Mouse (Mus musculus) forebrain, postnatal 0 days (tissue): ENCODE measurements around the gene Ptpn18. TPM values are rescaled to one million over a fixed set of nuclear protein-coding genes. Genes with fewer than 3 reads are reported as not detected.

Experiments used
- ATAC-seq: fragments of 200-750 bp; cut with Nextera tagmentation; 2 replicates; pipeline ENCODE4 v1.8.0; 2017; ENCODE audit warnings: mild to moderate bottlenecking, moderate library complexity
- DNase-seq: peaks from one replicate; pipeline ENCODE4 v3.0.0-alpha.2; 2015
- H3K27ac ChIP-seq: fragments of 300-500 bp; sonication (generic); 2 replicates; pipeline ENCODE4 v1.5.1; 2014; ENCODE audit warnings: low read depth, mild to moderate bottlenecking, antibody characterized with exemption, low read length, moderate library complexity, mixed read lengths
- H3K27me3 ChIP-seq: fragments of 300-500 bp; sonication (generic); 2 replicates; pipeline ENCODE4 v1.6.1; 2014; ENCODE audit warnings: mild to moderate bottlenecking, low read length, mixed read lengths; ENCODE audit not compliant: insufficient read depth
- H3K36me3 ChIP-seq: fragments of 300-500 bp; sonication (generic); 2 replicates; pipeline ENCODE4 v1.6.1; 2014; ENCODE audit warnings: mild to moderate bottlenecking, moderate library complexity; ENCODE audit not compliant: insufficient read depth
- H3K4me1 ChIP-seq: fragments of 300-500 bp; sonication (generic); 2 replicates; pipeline ENCODE4 v1.6.1; 2014; ENCODE audit warnings: antibody characterized with exemption; ENCODE audit not compliant: insufficient read depth
- H3K4me2 ChIP-seq: fragments of 300-500 bp; sonication (generic); 2 replicates; pipeline ENCODE4 v1.6.1; 2014; ENCODE audit warnings: low read depth, mild to moderate bottlenecking, moderate library complexity
- H3K4me3 ChIP-seq: fragments of 300-500 bp; sonication (generic); 2 replicates; pipeline ENCODE4 v1.5.1; 2014; ENCODE audit warnings: low read depth, low read length, mixed read lengths
- H3K9ac ChIP-seq: fragments of 300-500 bp; sonication (generic); 2 replicates; pipeline ENCODE4 v1.6.1; 2014; ENCODE audit warnings: mild to moderate bottlenecking
- H3K9me3 ChIP-seq: fragments of 300-500 bp; sonication (generic); 2 replicates; pipeline ENCODE4 v1.6.1; 2016; ENCODE audit warnings: low read length
- CTCF ChIP-seq: sonication (generic); IDR thresholded peaks from 2 replicates; pipeline ENCODE4 v1.5.1; 2016; ENCODE audit warnings: antibody characterized with exemption, control low read depth, low read depth
- WGBS: fragments of 180-500 bp; shearing (Covaris S2); extraction: QIAGEN DNeasy Blood & Tissue Kit; methylation state at CpG from one replicate; pipeline ENCODE4 v1.1.7; 2014; 5-methylcytosine and 5-hydroxymethylcytosine counted together
- microRNA-seq, 2 experiments: library from miRNA; unstranded; fragments of <30 nt; microRNA quantifications; one replicate each; pipeline ENCODE4; 2016
- polyA plus RNA-seq: library from polyadenylated mRNA; unstranded; fragments of >200 nt; fragmentation: Nextera tagmentation; extraction: Ambion mirVana; gene quantifications from 2 replicates; pipeline ENCODE4 v1.2.1, GENCODE M21; 2015
- total RNA-seq: library from RNA; depleted of rRNA; stranded (reverse); fragments of >200 nt; gene quantifications from 2 replicates; pipeline ENCODE4 v1.2.3, GENCODE M21; 2014; rRNA removed

Ptpn18 gene
- total and polyA plus RNA-seq, 2 experiments from 2014 or later: 4.3 to 6.5 TPM

- 81% methylated on average over 3 of the region's 3 CpGs for WGBS
- no peaks in the 10 kb centered on the region for H3K27me3 ChIP-seq
- ATAC-seq: no peak
- H3K27ac ChIP-seq: no peak overlapping the region
- no peaks in the 10 kb centered on the region for H3K4me1 ChIP-seq
- no peak for DNase-seq
- H3K9ac ChIP-seq: no peak overlapping the region
- no peaks in the 10 kb centered on the region for H3K36me3 ChIP-seq
- no peak overlapping the region for H3K4me3 ChIP-seq
- H3K9me3 ChIP-seq: no peaks in the 10 kb centered on the region
- H3K4me2 ChIP-seq: no peak overlapping the region
- no peak for TF ChIP-seq CTCF
Observed at GRCm38 (mm10) chr1:34522850-34523244, 63.3 kb downstream of the Ptpn18 start.

- H3K27me3 ChIP-seq: no peaks in the 10 kb centered on the region
- no peaks in the 10 kb centered on the region for H3K9me3 ChIP-seq
- no peak overlapping the region for H3K27ac ChIP-seq
- H3K4me1 ChIP-seq: no peaks in the 10 kb centered on the region
- no peak overlapping the region for H3K4me3 ChIP-seq
- H3K36me3 ChIP-seq: no peaks in the 10 kb centered on the region
- H3K4me2 ChIP-seq: no peak overlapping the region
- DNase-seq (peak; percentile 26), ATAC-seq (peak; percentile 59; the same call in 1 of the 2 replicates)
- H3K9ac ChIP-seq: no peak overlapping the region
- no peak for TF ChIP-seq CTCF
- WGBS: 73% methylated on average over 3 of the region's 3 CpGs
Observed at GRCm38 (mm10) chr1:34523647-34524046, 64.1 kb downstream of the Ptpn18 start.

Small RNA genes lying within 50 kb of the gene (microRNA-seq; reads per million reads assigned to microRNA genes)
- gene Mir5103: 0.77 to 1.2 reads per million in 2 experiments

Other genes with a start within 250 kb of the Ptpn18 start
- gene Ccdc115, start 20.1 kb upstream of the Ptpn18 start, total RNA-seq: 42.0 and 49.9 TPM in 2 replicates
- gene Ccdc115, start 20.1 kb upstream of the Ptpn18 start, polyA plus RNA-seq: 60.6 and 63.2 TPM in 2 replicates
- 17.2 and 21.3 TPM in 2 replicates for gene Imp4, start 19.9 kb upstream of the Ptpn18 start, total RNA-seq
- 51.8 and 56.9 TPM in 2 replicates for gene Imp4, start 19.9 kb upstream of the Ptpn18 start, polyA plus RNA-seq
- not detected in 2 replicates for gene Prss39, start 38.6 kb downstream of the Ptpn18 start, total RNA-seq
- not detected in 2 replicates for gene Prss39, start 38.6 kb downstream of the Ptpn18 start, polyA plus RNA-seq
- gene Cfc1, start 75.9 kb downstream of the Ptpn18 start, total RNA-seq: not detected in 2 replicates
- 0.22 and 0.33 TPM in 2 replicates for gene Cfc1, start 75.9 kb downstream of the Ptpn18 start, polyA plus RNA-seq
- gene Prss40, start 101.2 kb downstream of the Ptpn18 start, total RNA-seq: not detected in 2 replicates
- gene Prss40, start 101.2 kb downstream of the Ptpn18 start, polyA plus RNA-seq: 0.19 TPM in 1 of 2 replicates, not detected in the other
- gene Amer3, start 119.9 kb downstream of the Ptpn18 start, total RNA-seq: 58.0 and 68.5 TPM in 2 replicates
- 18.6 and 25.0 TPM in 2 replicates for gene Amer3, start 119.9 kb downstream of the Ptpn18 start, polyA plus RNA-seq